Mouse (Mus musculus): ENCODE data around the gene Gm10762. TPM values are rescaled to one million over a fixed set of nuclear protein-coding genes. Genes with fewer than 3 reads are reported as not detected.
A peak's percentile ranks its signal among the peaks of the same experiment; 100 is the strongest.
"Not testable (repeated sequence)": the region's sequence is repeated elsewhere in the genome, so short reads cannot be mapped to it uniquely, and the experiment has no call there.

Gene Gm10762
- 31.3 and 33.6 TPM in 2 replicates for polyA plus RNA-seq (2016; fragmentation: Nextera tagmentation; extraction: Ambion mirVana)

DNA sequence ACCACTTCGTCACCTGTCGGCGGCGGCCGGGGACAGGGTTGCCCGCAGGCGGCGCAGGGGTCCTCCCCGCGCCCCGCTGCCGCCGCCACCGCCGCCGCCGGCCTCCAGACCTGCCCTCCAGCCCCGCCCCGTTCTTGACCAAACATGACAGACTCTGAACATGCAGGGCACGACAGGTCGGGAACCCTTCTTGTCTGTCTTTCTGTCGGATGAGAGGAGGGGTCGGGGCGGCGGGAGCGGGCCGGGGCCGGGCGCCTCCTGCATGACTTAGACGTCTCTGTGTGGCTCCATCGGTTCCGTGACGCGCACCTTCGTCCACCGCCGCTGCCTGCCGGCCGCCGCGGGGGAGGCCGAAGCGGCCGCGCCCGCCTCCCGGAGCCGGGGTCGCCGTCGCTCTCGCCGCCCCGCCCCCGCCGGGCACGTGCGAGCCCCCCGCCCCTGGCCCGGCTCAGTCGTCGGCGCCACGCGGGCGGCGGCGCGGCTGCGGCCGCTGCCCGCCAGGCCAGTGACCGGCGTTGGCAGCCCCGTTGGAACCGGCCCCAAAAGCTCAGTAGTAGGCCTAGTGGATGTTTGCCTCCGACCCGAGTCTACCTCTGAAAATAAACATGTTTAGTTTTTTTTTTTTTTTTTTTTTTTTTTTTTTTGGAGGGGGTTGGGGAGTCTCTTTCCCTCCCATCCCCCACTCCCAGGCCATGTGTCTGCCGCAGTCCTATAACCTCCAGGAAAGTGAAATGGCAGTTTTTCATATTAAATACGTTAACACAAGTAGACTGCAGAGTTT, at the start of gene Gm10762:
Gene Gm10762, minus strand, starts transcription at position 65 of the 781 bp plus-strand sequence.
- no peaks in the 10 kb centered on the region for H3K9me3 ChIP-seq
- no peaks in the 10 kb centered on the region for H3K36me3 ChIP-seq
- H3K9ac ChIP-seq: peak within 1 kb of the TSS; percentile 98
- peak within 1 kb of the TSS; percentile 100 for H3K27ac ChIP-seq
- H3K4me1 ChIP-seq: peaks cover 7% of the 10 kb centered on the region; the same call in 1 of the 2 replicates
- H3K4me2 ChIP-seq (replicated peaks): peak within 1 kb of the TSS; percentile 50
- peak; percentile 78 for ATAC-seq (ENCODE audit: insufficient number of reproducible peaks, insufficient read depth, low FRiP score, low TSS enrichment)
- peak within 1 kb of the TSS; percentile 84 for H3K4me3 ChIP-seq
- H3K27me3 ChIP-seq: no peaks in the 10 kb centered on the region
- under 1% methylated on average over 66 of the region's 80 CpGs for WGBS

DNA sequence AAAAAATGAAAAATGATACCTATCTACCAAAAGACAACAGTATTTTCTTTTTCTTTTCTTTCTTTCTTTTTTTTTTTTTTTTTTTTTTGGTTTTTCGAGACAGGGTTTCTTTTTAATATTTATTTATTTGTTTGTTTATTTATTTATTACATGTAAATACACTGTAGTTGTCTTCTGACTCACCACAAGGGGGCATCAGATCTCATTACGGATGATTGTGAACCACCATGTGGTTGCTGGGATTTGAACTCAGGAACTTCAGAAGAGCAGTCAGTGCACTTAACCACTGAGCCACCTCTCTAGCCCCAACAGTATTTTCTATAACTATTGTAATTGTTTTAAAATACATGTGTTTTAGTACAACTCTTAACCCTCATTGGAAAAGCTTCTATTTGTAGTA, 41.3 kb upstream of the Gm10762 start:
- WGBS: 76% methylated on average over 2 of the region's 2 CpGs
- H3K9me3 ChIP-seq; H3K4me2 ChIP-seq (replicated peaks); H3K4me3 ChIP-seq; H3K4me1 ChIP-seq; H3K36me3 ChIP-seq; H3K27ac ChIP-seq; H3K9ac ChIP-seq; ATAC-seq (ENCODE audit: insufficient number of reproducible peaks, insufficient read depth, low FRiP score, low TSS enrichment); H3K27me3 ChIP-seq: not testable (repeated sequence)

DNA sequence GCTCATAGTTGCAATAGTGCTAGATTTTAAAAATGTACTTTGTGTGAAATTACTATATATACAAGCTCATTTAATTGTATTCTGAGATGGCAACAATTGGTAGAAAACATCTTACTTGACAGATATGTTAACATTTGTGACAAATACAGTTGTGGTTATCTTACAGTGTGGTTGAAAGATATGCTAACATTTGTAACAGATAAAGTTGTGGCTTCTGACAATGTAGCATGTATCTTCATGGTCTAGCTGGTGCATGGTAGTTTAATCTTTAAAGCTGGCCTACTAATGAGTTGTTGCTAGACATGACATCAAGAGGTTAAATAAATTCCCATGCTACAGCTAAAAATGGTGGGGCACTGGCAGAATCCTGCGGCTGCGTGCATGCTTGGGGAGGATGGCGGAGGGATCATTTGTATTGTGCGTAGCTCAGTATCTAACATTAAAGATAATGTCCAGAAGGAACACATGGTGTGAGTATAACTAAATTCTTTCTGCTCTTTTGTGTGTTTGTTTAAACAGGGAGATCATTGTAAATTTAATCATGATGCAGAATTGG, 38.7 kb upstream of the Gm10762 start:
- WGBS: 79% methylated on average over 4 of the region's 4 CpGs
- Histone ChIP-seq H3K9ac (no peak overlapping the region), H3K27me3 (no peaks in the 10 kb centered on the region), H3K4me2 (replicated peaks) (no peak overlapping the region), H3K9me3 (no peaks in the 10 kb centered on the region), H3K4me3 (no peak overlapping the region), H3K4me1 (no peaks in the 10 kb centered on the region), H3K27ac (no peak overlapping the region), H3K36me3 (no peaks in the 10 kb centered on the region)
- ATAC-seq (ENCODE audit: insufficient number of reproducible peaks, insufficient read depth, low FRiP score, low TSS enrichment): no peak

DNA sequence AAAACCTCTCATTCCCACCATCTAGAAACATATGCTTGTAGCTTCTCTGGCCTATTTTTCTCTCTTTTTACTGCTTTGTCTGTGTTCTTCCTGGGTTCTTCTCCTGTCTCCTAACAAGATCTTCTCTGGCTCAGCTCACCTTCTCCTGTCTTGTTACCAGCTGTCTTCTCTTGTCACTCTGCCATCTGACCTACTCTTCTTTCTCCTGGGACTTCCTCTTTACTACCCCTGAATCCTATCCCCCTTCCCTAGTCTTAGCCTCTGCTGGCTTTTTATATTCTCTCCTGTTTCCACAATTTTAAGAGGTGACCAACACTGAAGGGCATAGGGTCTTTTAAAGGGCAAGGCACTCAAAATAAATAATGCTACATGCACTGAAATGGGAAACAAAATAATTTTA, 37.3 kb upstream of the Gm10762 start:
- Histone ChIP-seq H3K4me1 (no peaks in the 10 kb centered on the region), H3K4me3 (no peak overlapping the region), H3K9me3 (no peaks in the 10 kb centered on the region), H3K4me2 (replicated peaks) (no peak overlapping the region), H3K27ac (no peak overlapping the region), H3K27me3 (no peaks in the 10 kb centered on the region), H3K36me3 (no peaks in the 10 kb centered on the region), H3K9ac (no peak overlapping the region)
- ATAC-seq (ENCODE audit: insufficient number of reproducible peaks, insufficient read depth, low FRiP score, low TSS enrichment): no peak

DNA sequence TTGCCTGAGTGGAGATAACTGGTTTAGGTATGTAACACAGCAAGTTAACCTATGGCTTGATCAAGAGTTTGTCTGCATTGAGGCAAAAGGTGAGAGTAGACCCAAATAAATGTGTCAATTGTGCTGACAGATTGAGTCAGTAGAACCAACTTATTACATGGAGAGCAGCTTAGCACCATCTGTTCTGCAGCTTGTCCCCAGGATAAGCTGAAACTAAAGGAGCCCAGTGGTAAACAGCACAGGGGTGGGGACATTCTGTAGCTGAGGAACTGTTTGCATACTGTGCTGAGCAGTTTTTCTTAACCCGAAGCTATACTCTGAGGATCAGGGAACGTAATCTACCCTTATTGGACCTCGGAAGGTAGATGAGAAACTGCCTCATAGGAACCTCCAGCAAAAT, 17.2 kb upstream of the Gm10762 start:
- H3K27me3 ChIP-seq: no peaks in the 10 kb centered on the region
- H3K4me3 ChIP-seq: no peak overlapping the region
- no peak overlapping the region for H3K9ac ChIP-seq
- no peaks in the 10 kb centered on the region for H3K9me3 ChIP-seq
- no peak overlapping the region for H3K27ac ChIP-seq
- WGBS: 87% methylated on average over 3 of the region's 3 CpGs
- no peak for ATAC-seq (ENCODE audit: insufficient number of reproducible peaks, insufficient read depth, low FRiP score, low TSS enrichment)
- no peak overlapping the region for H3K4me2 ChIP-seq (replicated peaks)
- no peaks in the 10 kb centered on the region for H3K4me1 ChIP-seq
- H3K36me3 ChIP-seq: no peaks in the 10 kb centered on the region

DNA sequence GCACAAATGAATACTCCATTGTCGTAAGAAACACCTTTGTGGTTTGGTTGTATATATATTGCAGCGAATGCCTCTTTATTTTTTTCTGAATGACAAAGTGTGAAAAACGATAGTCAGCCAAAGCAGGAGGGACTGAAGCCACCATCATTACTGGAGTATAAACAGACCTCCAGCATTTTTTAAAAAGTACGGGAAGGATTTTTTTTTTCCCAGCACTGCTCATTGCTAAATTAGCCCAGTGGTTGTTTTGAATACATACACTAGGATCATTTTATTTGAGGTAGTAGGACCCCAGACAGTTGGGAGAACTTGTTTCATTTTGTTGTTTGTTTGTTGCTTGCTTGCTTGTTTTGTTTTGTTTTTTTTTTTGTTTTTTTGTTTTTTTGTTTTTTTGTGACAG, 8.0 kb upstream of the Gm10762 start:
- Histone ChIP-seq H3K9ac (no peak overlapping the region), H3K4me2 (replicated peaks) (no peak overlapping the region), H3K4me3 (no peak overlapping the region), H3K9me3 (no peaks in the 10 kb centered on the region), H3K27me3 (no peaks in the 10 kb centered on the region), H3K36me3 (no peaks in the 10 kb centered on the region), H3K27ac (no peak overlapping the region), H3K4me1 (no peaks in the 10 kb centered on the region)
- 73% methylated on average over 4 of the region's 4 CpGs for WGBS
- ATAC-seq (ENCODE audit: insufficient number of reproducible peaks, insufficient read depth, low FRiP score, low TSS enrichment): no peak

DNA sequence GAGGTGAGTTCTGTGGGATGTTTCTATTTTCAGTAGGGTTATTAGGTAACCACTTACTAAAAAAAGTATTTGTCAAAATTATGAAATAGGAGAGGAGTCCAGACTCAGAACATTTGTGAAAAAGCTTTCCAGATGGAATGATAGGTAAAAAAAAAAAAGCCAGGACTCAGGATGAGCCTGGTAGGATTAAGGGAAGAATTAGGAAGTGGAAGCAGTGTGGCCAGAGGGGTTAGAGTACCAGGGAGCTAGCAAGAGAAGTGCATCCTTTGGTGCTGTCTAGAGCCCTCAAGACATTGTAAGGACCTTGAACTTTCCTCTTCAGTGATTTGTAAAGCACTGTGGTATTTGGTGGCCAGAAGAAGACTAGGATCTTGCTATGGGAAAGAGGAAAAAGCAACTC, 4.8 kb upstream of the Gm10762 start:
- Histone ChIP-seq H3K4me2 (replicated peaks) (no peak overlapping the region), H3K9me3 (no peaks in the 10 kb centered on the region), H3K4me1 (no peaks in the 10 kb centered on the region), H3K27me3 (no peaks in the 10 kb centered on the region), H3K27ac (no peak overlapping the region), H3K36me3 (no peaks in the 10 kb centered on the region), H3K9ac (no peak overlapping the region), H3K4me3 (no peak overlapping the region)
- ATAC-seq (ENCODE audit: insufficient number of reproducible peaks, insufficient read depth, low FRiP score, low TSS enrichment): no peak

DNA sequence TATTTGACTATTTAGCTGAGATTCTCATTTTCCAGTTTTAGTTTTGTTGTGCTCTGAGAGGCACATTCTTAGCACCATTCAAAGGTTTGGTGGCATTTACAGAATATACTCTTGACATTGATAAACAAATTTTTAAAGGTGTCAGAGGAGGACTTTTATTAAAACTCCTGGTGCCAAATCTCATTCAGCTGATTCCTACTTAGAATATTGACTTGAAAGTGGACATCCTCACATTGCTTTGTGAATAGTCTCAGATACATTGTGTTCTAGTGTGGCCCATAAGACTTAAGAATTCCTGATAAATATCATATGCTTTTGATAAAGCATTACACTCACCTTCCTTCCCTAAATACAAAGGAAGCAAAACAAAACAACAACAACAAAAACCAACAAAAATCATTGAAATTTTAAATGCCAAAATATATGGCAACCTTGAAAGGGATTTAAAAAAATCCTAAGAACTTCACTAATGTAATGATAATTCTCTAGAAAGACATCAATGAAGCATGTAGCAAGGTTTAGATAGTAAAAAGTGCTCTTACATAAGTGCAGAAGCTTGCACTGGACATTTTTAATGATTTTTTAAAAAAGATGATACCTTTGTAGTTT, 1.1 kb upstream of the Gm10762 start:
- Histone ChIP-seq H3K4me2 (replicated peaks) (peak overlapping the region; percentile 50), H3K36me3 (no peaks in the 10 kb centered on the region), H3K4me1 (peaks cover 7% of the 10 kb centered on the region; the same call in 1 of the 2 replicates), H3K27ac (peak overlapping the region; percentile 100), H3K4me3 (peak overlapping the region; percentile 84), H3K27me3 (no peaks in the 10 kb centered on the region), H3K9ac (0 out of 2 replicates have a peak overlapping the region, but pooled peaks have one; percentile 98), H3K9me3 (no peaks in the 10 kb centered on the region)
- no peak for ATAC-seq (ENCODE audit: insufficient number of reproducible peaks, insufficient read depth, low FRiP score, low TSS enrichment)

DNA sequence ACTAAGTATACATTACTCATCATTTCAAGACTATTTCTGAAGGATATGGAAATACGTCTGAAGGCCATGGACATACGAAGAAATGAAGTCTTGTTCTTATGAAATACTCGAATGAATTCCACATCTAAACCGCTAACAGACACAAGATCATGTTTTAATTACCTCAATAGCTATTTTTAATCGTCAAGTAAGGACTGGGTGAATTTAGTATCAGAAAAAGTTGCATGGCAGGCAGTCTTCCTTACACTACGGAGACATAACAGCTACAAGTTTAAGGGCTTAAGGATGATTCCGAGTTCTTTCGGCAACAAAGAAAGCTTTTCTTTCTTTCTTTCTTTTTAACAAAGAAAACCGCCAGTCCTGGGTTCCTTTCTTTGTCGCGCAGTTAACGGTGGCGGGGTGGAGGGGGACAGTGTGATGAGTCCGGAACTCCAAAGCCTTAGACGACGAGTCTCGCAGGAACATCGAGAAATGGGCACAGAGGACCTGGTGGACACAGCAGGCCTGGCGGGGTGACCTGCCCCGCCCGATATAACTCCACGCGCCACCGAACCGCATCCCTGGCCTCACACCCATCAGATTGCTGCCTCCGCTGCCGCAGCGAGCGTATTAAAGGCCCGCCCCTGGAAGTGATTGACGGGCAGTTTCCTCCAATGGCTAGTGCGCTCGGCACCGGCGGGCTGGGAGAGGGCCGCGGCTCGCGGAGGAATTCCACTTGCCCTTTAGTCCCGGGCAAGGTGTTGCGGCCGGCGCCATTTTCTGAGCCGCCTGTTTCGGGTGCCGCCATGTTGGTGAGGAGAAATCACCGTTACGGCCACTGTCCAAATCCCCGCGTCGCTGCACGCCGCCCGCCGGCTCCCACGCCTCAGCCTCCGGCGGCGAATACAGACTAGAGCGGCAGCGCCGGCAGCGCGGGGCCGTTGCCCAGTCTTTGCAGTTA, 614 bp downstream of the Gm10762 start, which contains the start of gene Zc3h6:
Gene Zc3h6, plus strand, starts transcription at position 762 of the 940 bp plus-strand sequence.
- H3K27ac ChIP-seq: peak within 1 kb of the TSS; percentile 100
- peak; percentile 97 for ATAC-seq (ENCODE audit: insufficient number of reproducible peaks, insufficient read depth, low FRiP score, low TSS enrichment)
- H3K9me3 ChIP-seq: no peaks in the 10 kb centered on the region
- WGBS: 1% methylated on average over 65 of the region's 65 CpGs
- peak within 1 kb of the TSS; percentile 98 for H3K9ac ChIP-seq
- H3K4me2 ChIP-seq (replicated peaks): peak within 1 kb of the TSS; percentile 50
- H3K4me3 ChIP-seq: peak within 1 kb of the TSS; percentile 84
- peaks cover 7% of the 10 kb centered on the region; the same call in 1 of the 2 replicates for H3K4me1 ChIP-seq
- H3K27me3 ChIP-seq: no peaks in the 10 kb centered on the region
- no peaks in the 10 kb centered on the region for H3K36me3 ChIP-seq

DNA sequence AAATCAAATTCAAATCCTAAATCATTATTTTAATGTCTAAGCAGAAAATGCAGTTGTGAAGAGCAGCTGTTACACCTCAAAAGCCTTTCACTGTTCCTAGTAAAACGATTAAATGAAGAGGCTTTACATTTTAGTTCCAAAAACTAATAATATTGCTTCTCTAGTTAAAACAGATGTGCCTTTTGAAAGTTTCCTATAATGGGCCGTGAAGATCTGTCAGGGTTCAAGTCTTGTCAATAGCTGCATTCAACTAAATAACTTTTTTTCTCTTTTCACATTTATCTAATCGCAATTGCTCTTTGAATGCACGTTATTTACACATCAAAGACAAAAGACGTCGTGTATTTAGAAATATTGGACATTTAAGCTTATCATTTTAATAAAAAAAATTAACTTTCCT, 1.3 kb downstream of the Gm10762 start:
- H3K27ac ChIP-seq: no peak overlapping the region
- H3K4me2 ChIP-seq (replicated peaks): peak overlapping the region; percentile 50

DNA sequence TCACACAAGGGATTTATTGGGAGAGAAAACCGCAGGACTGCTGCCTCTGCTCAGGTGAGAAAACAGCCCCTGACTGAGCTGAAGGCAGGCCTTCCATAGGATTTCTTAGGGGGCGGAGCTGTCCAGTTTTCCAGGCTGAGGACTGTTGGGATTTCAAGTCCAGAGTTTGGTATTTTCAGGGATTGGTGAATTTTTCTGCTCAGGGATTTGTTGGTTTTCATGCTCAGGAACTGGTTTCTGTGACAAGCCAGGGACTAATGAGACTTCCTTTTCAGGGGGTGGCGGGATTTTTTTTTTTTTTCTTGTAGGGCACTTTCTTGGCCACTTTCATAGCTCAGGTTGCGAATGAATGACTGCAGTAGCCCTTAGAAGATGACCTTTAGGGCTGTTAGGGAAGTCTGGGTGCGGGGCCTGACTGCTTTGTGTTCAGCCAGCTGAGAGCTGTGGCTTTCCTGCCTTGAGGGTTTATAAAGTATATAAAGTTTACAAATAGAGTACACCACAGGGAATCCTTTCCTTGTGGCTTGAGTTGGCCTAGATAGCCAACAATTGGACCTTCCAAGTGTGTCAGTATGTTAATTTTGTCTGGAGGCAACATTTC, 1.9 kb downstream of the Gm10762 start:
- WGBS: 34% methylated on average over 5 of the region's 5 CpGs
- no peak overlapping the region for H3K4me3 ChIP-seq
- peak overlapping the region; percentile 74 for H3K27ac ChIP-seq
- peak overlapping the region; percentile 50 for H3K4me2 ChIP-seq (replicated peaks)
- ATAC-seq (ENCODE audit: insufficient number of reproducible peaks, insufficient read depth, low FRiP score, low TSS enrichment): no peak
- no peaks in the 10 kb centered on the region for H3K36me3 ChIP-seq
- H3K27me3 ChIP-seq: no peaks in the 10 kb centered on the region
- H3K9ac ChIP-seq: no peak overlapping the region
- H3K4me1 ChIP-seq: peaks cover 7% of the 10 kb centered on the region; the same call in 1 of the 2 replicates
- no peaks in the 10 kb centered on the region for H3K9me3 ChIP-seq

More for the DNA sequence above, 1.3 kb downstream of the Gm10762 start:
- H3K36me3 ChIP-seq: no peaks in the 10 kb centered on the region
- WGBS: 18% methylated on average over 6 of the region's 6 CpGs
- peaks cover 7% of the 10 kb centered on the region; the same call in 1 of the 2 replicates for H3K4me1 ChIP-seq
- no peak for ATAC-seq (ENCODE audit: insufficient number of reproducible peaks, insufficient read depth, low FRiP score, low TSS enrichment)
- no peak overlapping the region for H3K9ac ChIP-seq
- H3K27me3 ChIP-seq: no peaks in the 10 kb centered on the region
- no peaks in the 10 kb centered on the region for H3K9me3 ChIP-seq
- H3K4me3 ChIP-seq: no peak overlapping the region
